Mouse (Mus musculus) embryonic fibroblast, embryonic 13.5 days (primary cell): ENCODE data around the gene 6330409D20Rik.

Experiments used
- CTCF ChIP-seq: IDR thresholded peaks from 2 replicates; pipeline ENCODE4 v1.5.1; 2011; ENCODE audit warnings: mild to moderate bottlenecking, control low read depth, low read length, moderate library complexity, borderline replicate concordance; ENCODE audit not compliant: insufficient read depth
- POLR2A ChIP-seq: IDR thresholded peaks from 2 replicates; pipeline ENCODE4 v1.6.1; 2011; ENCODE audit warnings: low read depth, mild to moderate bottlenecking, control low read depth, low read length, moderate library complexity

DNA sequence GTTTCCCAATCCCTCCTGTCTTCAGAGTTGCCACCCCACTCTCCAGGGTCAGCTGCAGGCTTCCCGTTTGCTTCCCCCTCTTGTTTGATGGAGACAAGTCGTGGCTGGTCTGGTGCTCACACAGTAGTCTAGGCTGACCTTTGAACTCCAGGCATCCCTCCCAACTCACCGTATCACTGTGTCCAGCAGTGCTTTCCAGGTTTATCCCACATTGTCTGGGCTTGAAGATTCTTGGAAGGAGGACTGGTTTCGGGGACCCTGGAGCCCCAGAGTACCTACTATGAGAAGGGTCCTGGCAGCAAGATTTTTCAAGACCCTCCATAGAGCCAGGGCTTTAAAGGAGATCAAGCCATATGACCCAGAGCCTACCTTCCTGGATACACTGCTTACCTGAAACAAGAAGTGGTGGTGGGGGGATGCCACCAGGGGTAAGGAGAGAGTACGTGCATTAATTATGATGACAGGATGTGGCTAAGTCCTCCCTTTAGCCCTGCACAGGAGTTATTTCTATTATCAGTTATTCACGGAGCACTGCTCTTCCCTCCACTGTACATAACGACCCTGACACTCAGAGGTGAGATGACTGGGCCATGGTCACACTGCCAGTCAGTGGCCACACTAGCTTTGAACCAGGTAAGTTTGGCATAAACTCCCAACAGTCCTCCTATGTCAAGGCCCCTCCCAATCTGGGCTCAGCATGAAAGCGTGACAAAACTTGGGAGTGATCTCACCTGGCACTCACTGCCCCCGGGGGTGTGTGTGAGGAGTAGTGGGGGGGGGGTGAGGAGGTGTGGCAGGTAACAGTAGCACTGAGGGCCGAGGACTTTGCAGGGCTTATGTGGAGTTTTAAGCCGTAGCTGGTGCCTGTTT, 26.5 kb downstream of the 6330409D20Rik start:
- TF ChIP-seq CTCF (no peak), POLR2A (no peak)
